In the genomic region with DNA sequence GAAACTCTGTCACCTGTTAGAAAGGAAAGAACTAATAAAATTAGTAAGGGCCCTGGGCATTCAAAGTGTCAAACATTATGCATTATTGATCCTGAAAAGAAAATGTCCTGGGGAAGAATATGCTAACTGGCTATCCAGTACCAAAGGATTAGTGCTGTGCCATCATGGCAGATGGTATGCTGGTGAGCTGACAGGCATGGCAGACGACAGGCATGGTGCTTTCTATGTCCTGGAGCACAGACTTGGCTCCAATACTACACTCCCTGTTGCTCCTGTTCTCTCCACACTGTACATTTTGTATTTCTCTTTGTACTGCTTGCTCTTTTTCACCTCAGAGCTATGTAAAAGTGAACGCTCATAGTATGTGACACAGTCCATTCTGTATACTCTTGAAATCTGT, we compare ENCODE assay signal across 25 mouse cellular contexts.
A peak's percentile ranks its signal among the peaks of the same experiment; 100 is the strongest.
DNase-seq lines count a peak whose midpoint lies in the region; ATAC-seq and TF ChIP-seq lines count a peak whose summit lies in the region.
"Had no signal": no experiment of that assay in that cellular context is flagged by ENCODE, and none has a peak within 500 bp of the region (broad histone marks: within the 10 kb centered on the region; RNA-seq: fewer than 3 reads in every experiment).

No protein-coding gene starts in this region.

- no peak overlapping the region for H3K9ac ChIP-seq in forebrain, embryonic 16.5 days (replicated peaks; ENCODE audit: low read depth, low read length)
- no peak overlapping the region for H3K9ac ChIP-seq in forebrain, embryonic 11.5 days (ENCODE audit: low read length)
- no peak overlapping the region for H3K9ac ChIP-seq in hindbrain, postnatal 0 days (replicated peaks; ENCODE audit: low read length)
- no peak overlapping the region for H3K9ac ChIP-seq in hindbrain, embryonic 13.5 days
- H3K9ac ChIP-seq: heart, embryonic 13.5 days had no signal

- ATAC-seq in forebrain, embryonic 16.5 days, result peak; percentile 75
- ATAC-seq in forebrain, embryonic 11.5 days (replicated peaks; ENCODE audit: low FRiP score), result no peak
- ATAC-seq in hindbrain, postnatal 0 days, result 0 out of 2 replicates have a peak, but pooled peaks have one; percentile 56
- ATAC-seq in hindbrain, embryonic 13.5 days (ENCODE audit: low FRiP score), result no peak
- ATAC-seq: intestine, postnatal 0 days; Patski had no signal

- H3K9me3 ChIP-seq in forebrain, embryonic 16.5 days (ENCODE audit: control insufficient read depth, low read length), result no peaks in the 10 kb centered on the region
- H3K9me3 ChIP-seq in forebrain, embryonic 11.5 days (ENCODE audit: control insufficient read depth, low read length), result no peaks in the 10 kb centered on the region
- no peaks in the 10 kb centered on the region for H3K9me3 ChIP-seq in hindbrain, postnatal 0 days (ENCODE audit: low read length)
- H3K9me3 ChIP-seq in hindbrain, embryonic 13.5 days, result no peaks in the 10 kb centered on the region
- H3K9me3 ChIP-seq: heart, embryonic 10.5 days; heart, embryonic 13.5 days had no signal

- H3K4me2 ChIP-seq in forebrain, embryonic 16.5 days (ENCODE audit: low read length), result no peak overlapping the region
- H3K4me2 ChIP-seq in forebrain, embryonic 11.5 days (ENCODE audit: low read depth, low read length, severe bottlenecking), result no peak overlapping the region
- H3K4me2 ChIP-seq in hindbrain, postnatal 0 days (ENCODE audit: low read depth, low read length), result no peak overlapping the region
- H3K4me2 ChIP-seq in hindbrain, embryonic 13.5 days, result no peak overlapping the region
- H3K4me2 ChIP-seq: heart, embryonic 13.5 days had no signal

- peak; percentile 26 to 34 for DNase-seq in cerebellum, postnatal 14 days
- no peak for DNase-seq in cerebellum, adult 8-10 months
- no peak for DNase-seq in forebrain, embryonic 11.5 days (ENCODE audit: low spot score)
- peak; percentile 18 for DNase-seq in hindbrain, postnatal 0 days (ENCODE audit: low spot score)
- peak; percentile 17 for DNase-seq in ZHBTc4 (ENCODE audit: low read depth, low spot score)
- no peak for DNase-seq in ovary, postnatal 10 days (ENCODE audit: low spot score)
- DNase-seq: adrenal gland, adult 2 months; adrenal gland, postnatal 14 days; B cell, adult 2 months; cerebellum, adult 11-12 months; cerebellum, adult 9-11 months; gastrocnemius, postnatal 10 days; gastrocnemius, postnatal 36 days; heart, adult 2 months; heart, postnatal 14 days; heart, postnatal 4 days; kidney, adult 2 months had no signal

- H3K27me3 ChIP-seq in forebrain, embryonic 16.5 days (replicated peaks; ENCODE audit: control insufficient read depth, insufficient read depth, low read length), result no peaks in the 10 kb centered on the region
- H3K27me3 ChIP-seq in forebrain, embryonic 11.5 days (ENCODE audit: control insufficient read depth, insufficient read depth, low read length), result no peaks in the 10 kb centered on the region
- no peaks in the 10 kb centered on the region for H3K27me3 ChIP-seq in hindbrain, postnatal 0 days (ENCODE audit: insufficient read depth, low read length)
- no peaks in the 10 kb centered on the region for H3K27me3 ChIP-seq in hindbrain, embryonic 13.5 days
- H3K27me3 ChIP-seq: CH12.LX; heart, embryonic 13.5 days had no signal

- TF ChIP-seq CTCF in hindbrain, postnatal 0 days (IDR thresholded peaks at IDR 0.05; ENCODE audit: low read depth), result no peak

- H3K27ac ChIP-seq in forebrain, embryonic 16.5 days (ENCODE audit: low read length), result no peak overlapping the region
- H3K27ac ChIP-seq in forebrain, embryonic 11.5 days (ENCODE audit: low read depth, low read length), result no peak overlapping the region
- no peak overlapping the region for H3K27ac ChIP-seq in hindbrain, postnatal 0 days
- H3K27ac ChIP-seq in hindbrain, embryonic 13.5 days, result no peak overlapping the region
- H3K27ac ChIP-seq: heart, adult 2 months; heart, embryonic 10.5 days; heart, embryonic 13.5 days had no signal

- 64% methylated on average over 2 of the region's 2 CpGs for WGBS in forebrain, embryonic 16.5 days
- WGBS in forebrain, embryonic 11.5 days, result 91% methylated on average over 2 of the region's 2 CpGs
- WGBS in hindbrain, postnatal 0 days, result 67% methylated on average over 2 of the region's 2 CpGs
- 83% methylated on average over 2 of the region's 2 CpGs for WGBS in hindbrain, embryonic 13.5 days

- no peaks in the 10 kb centered on the region for H3K36me3 ChIP-seq in forebrain, embryonic 16.5 days (ENCODE audit: control insufficient read depth, insufficient read depth)
- H3K36me3 ChIP-seq in forebrain, embryonic 11.5 days (ENCODE audit: control insufficient read depth, insufficient read depth, low read length), result no peaks in the 10 kb centered on the region
- no peaks in the 10 kb centered on the region for H3K36me3 ChIP-seq in hindbrain, postnatal 0 days (ENCODE audit: insufficient read depth, low read length)
- no peaks in the 10 kb centered on the region for H3K36me3 ChIP-seq in hindbrain, embryonic 13.5 days
- H3K36me3 ChIP-seq: G1E; heart, embryonic 10.5 days; heart, embryonic 13.5 days had no signal

- no peak overlapping the region for H3K4me3 ChIP-seq in forebrain, embryonic 16.5 days (replicated peaks; ENCODE audit: low read length)
- H3K4me3 ChIP-seq in forebrain, embryonic 11.5 days (ENCODE audit: low read depth, low read length), result no peak overlapping the region
- H3K4me3 ChIP-seq in hindbrain, postnatal 0 days (ENCODE audit: low read length), result no peak overlapping the region
- no peak overlapping the region for H3K4me3 ChIP-seq in hindbrain, embryonic 13.5 days
- H3K4me3 ChIP-seq: heart, adult 2 months; heart, embryonic 10.5 days; heart, embryonic 13.5 days had no signal

- H3K4me1 ChIP-seq in forebrain, embryonic 16.5 days (replicated peaks; ENCODE audit: control insufficient read depth, insufficient read depth, low read length), result no peaks in the 10 kb centered on the region
- H3K4me1 ChIP-seq in forebrain, embryonic 11.5 days (replicated peaks; ENCODE audit: control insufficient read depth, insufficient read depth, low read length), result no peaks in the 10 kb centered on the region
- no peaks in the 10 kb centered on the region for H3K4me1 ChIP-seq in hindbrain, postnatal 0 days (ENCODE audit: insufficient read depth, low read length)
- no peaks in the 10 kb centered on the region for H3K4me1 ChIP-seq in hindbrain, embryonic 13.5 days (replicated peaks)
- H3K4me1 ChIP-seq: heart, embryonic 10.5 days; heart, embryonic 13.5 days had no signal

Comparison
In these comparisons a context has a peak if more than half of its experiments do, and no peak if none do; other contexts are left out.
1. DNase-seq: peak in cerebellum, postnatal 14 days (2 of 2), hindbrain, postnatal 0 days (single experiment) and ZHBTc4 (single experiment); none in cerebellum, adult 8-10 months (single experiment), forebrain, embryonic 11.5 days (single experiment) and ovary, postnatal 10 days (single experiment).
2. ATAC-seq: peak in forebrain, embryonic 16.5 days (single experiment) and hindbrain, postnatal 0 days (single experiment); none in forebrain, embryonic 11.5 days (single experiment) and hindbrain, embryonic 13.5 days (single experiment).